Mouse (Mus musculus) liver, postnatal 0 days (tissue): ENCODE results near the gene Nsg2. TPM values are rescaled to one million over a fixed set of nuclear protein-coding genes. Genes with fewer than 3 reads are reported as not detected.
"Not testable (repeated sequence)": the region's sequence is repeated elsewhere in the genome, so short reads cannot be mapped to it uniquely, and the experiment has no call there.

Source experiments
- ATAC-seq: fragments of 200-750 bp; cut with Nextera tagmentation; 2 replicates; pipeline ENCODE4 v1.8.0; 2017; ENCODE audit warnings: mild to moderate bottlenecking, moderate library complexity
- DNase-seq: peaks from one replicate; pipeline ENCODE4 v3.0.0-alpha.2; 2016
- H3K27ac ChIP-seq: fragments of 300-500 bp; sonication (generic); 2 replicates; pipeline ENCODE4 v1.5.1; 2014; ENCODE audit warnings: antibody characterized with exemption, moderate library complexity, mild to moderate bottlenecking, low read depth
- H3K27me3 ChIP-seq: fragments of 300-500 bp; sonication (generic); 2 replicates; pipeline ENCODE4 v1.6.1; 2014; ENCODE audit warnings: low read length, control low read depth, mixed read lengths; ENCODE audit not compliant: insufficient read depth
- H3K36me3 ChIP-seq: fragments of 300-500 bp; sonication (generic); replicated peaks from 2 replicates; pipeline ENCODE4 v1.6.1; 2014; ENCODE audit warnings: mild to moderate bottlenecking, control low read depth, low read length, moderate library complexity, mixed read lengths; ENCODE audit not compliant: insufficient read depth
- H3K4me1 ChIP-seq: fragments of 300-500 bp; sonication (generic); 2 replicates; pipeline ENCODE4 v1.6.1; 2014; ENCODE audit warnings: antibody characterized with exemption, mild to moderate bottlenecking, control low read depth; ENCODE audit not compliant: insufficient read depth
- H3K4me2 ChIP-seq: fragments of 300-500 bp; sonication (generic); 2 replicates; pipeline ENCODE4 v1.6.1; 2014; ENCODE audit warnings: low read depth, mild to moderate bottlenecking, low read length, moderate library complexity, mixed read lengths
- H3K4me3 ChIP-seq: fragments of 300-500 bp; sonication (generic); 2 replicates; pipeline ENCODE4 v1.5.1; 2014; ENCODE audit warnings: low read depth, low read length
- H3K9ac ChIP-seq: fragments of 300-500 bp; sonication (generic); replicated peaks from 2 replicates; pipeline ENCODE4 v1.6.1; 2014; ENCODE audit warnings: mild to moderate bottlenecking, moderate library complexity
- H3K9me3 ChIP-seq: fragments of 300-500 bp; sonication (generic); 2 replicates; pipeline ENCODE4 v1.6.1; 2016; ENCODE audit warnings: mild to moderate bottlenecking, control low read depth, low read length, mixed read lengths
- CTCF ChIP-seq: sonication (generic); IDR thresholded peaks from 2 replicates; pipeline ENCODE4 v1.5.1; 2016; ENCODE audit warnings: antibody characterized with exemption, low read depth
- EP300 ChIP-seq: IDR thresholded peaks from 2 replicates; pipeline ENCODE4 v1.6.1; 2016; ENCODE audit warnings: antibody characterized with exemption, low read depth, mild to moderate bottlenecking
- WGBS: fragments of 180-500 bp; shearing (Covaris S2); extraction: QIAGEN DNeasy Blood & Tissue Kit; methylation state at CpG from one replicate; pipeline ENCODE4 v1.1.7; 2014; ENCODE audit not compliant: insufficient replicate concordance; 5-methylcytosine and 5-hydroxymethylcytosine counted together
- polyA plus RNA-seq: library from polyadenylated mRNA; unstranded; fragments of >200 nt; fragmentation: Nextera tagmentation; extraction: Ambion mirVana; gene quantifications from 2 replicates; pipeline ENCODE4 v1.2.1, GENCODE M21; 2015

Nsg2 gene
- polyA plus RNA-seq, 1 experiment from 2014 or later, result not detected

- no peak for ATAC-seq
- no peak overlapping the region for H3K4me3 ChIP-seq
Measured at GRCm38 (mm10) chr11:31992535-31992934, 7.7 kb upstream of the Nsg2 start.

DNA sequence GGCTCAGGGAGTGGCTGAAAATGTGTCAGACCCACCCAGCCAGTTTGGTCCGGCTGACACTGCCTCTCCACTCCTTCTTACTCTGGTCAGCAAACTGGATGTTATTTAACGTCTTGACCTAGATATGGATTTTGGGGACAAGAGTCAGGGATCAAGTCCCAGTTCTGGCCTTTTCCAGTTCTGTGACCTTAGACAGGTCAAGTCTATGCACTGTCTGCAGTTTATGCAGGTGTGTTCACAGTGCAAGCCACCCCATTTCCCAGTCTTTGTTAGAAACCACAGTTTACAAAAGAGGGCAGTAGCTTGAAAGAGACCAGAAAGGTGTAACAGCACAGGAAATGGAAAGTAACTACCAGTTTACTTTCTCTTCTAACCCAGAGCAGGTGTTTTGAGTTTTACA, 547 bp upstream of the Nsg2 start:
- H3K9ac ChIP-seq, result no peak overlapping the region
- H3K4me2 ChIP-seq, result no peak overlapping the region
- H3K4me3 ChIP-seq, result no peak overlapping the region
- WGBS, result 57% methylated on average over 2 of the region's 2 CpGs
- no peak for TF ChIP-seq CTCF
- no peak for TF ChIP-seq EP300
- no peaks in the 10 kb centered on the region for H3K4me1 ChIP-seq
- DNase-seq (no peak), ATAC-seq (no peak)
- H3K27me3 ChIP-seq, result peaks cover 6% of the 10 kb centered on the region; the same call in 1 of the 2 replicates
- no peaks in the 10 kb centered on the region for H3K9me3 ChIP-seq
- H3K36me3 ChIP-seq, result no peaks in the 10 kb centered on the region
- no peak overlapping the region for H3K27ac ChIP-seq

More at GRCm38 (mm10) chr11:31992535-31992934, 7.7 kb upstream of the Nsg2 start:
- no peak for TF ChIP-seq EP300
- TF ChIP-seq CTCF, result no peak
- no peaks in the 10 kb centered on the region for H3K4me1 ChIP-seq
- no peak overlapping the region for H3K27ac ChIP-seq
- H3K4me2 ChIP-seq, result no peak overlapping the region
- 80% methylated on average over 3 of the region's 3 CpGs for WGBS
- H3K9me3 ChIP-seq, result no peaks in the 10 kb centered on the region
- no peak overlapping the region for H3K9ac ChIP-seq
- H3K36me3 ChIP-seq, result no peaks in the 10 kb centered on the region
- no peaks in the 10 kb centered on the region for H3K27me3 ChIP-seq
- DNase-seq, result no peak

GRCm38 (mm10) chr11:32001181-32001910, 1.1 kb downstream of the Nsg2 start:
- DNase-seq, result no peak
- no peak for ATAC-seq
- no peaks in the 10 kb centered on the region for H3K9me3 ChIP-seq
- H3K4me3 ChIP-seq, result no peak overlapping the region
- no peak overlapping the region for H3K4me2 ChIP-seq
- H3K27ac ChIP-seq, result no peak overlapping the region
- TF ChIP-seq CTCF (no peak), EP300 (no peak)
- peaks cover 6% of the 10 kb centered on the region; the same call in 1 of the 2 replicates for H3K27me3 ChIP-seq
- 13% methylated on average over 11 of the region's 11 CpGs for WGBS
- H3K9ac ChIP-seq, result no peak overlapping the region
- no peaks in the 10 kb centered on the region for H3K36me3 ChIP-seq
- no peaks in the 10 kb centered on the region for H3K4me1 ChIP-seq

- WGBS, result 6% methylated on average over 5 of the region's 5 CpGs
- no peak for TF ChIP-seq EP300
- no peak for TF ChIP-seq CTCF
- peaks cover 6% of the 10 kb centered on the region; the same call in 1 of the 2 replicates for H3K27me3 ChIP-seq
- H3K4me2 ChIP-seq, result no peak overlapping the region
- no peak overlapping the region for H3K27ac ChIP-seq
- no peaks in the 10 kb centered on the region for H3K4me1 ChIP-seq
- ATAC-seq (no peak), DNase-seq (no peak)
- no peaks in the 10 kb centered on the region for H3K36me3 ChIP-seq
- H3K4me3 ChIP-seq, result no peak overlapping the region
- H3K9ac ChIP-seq, result no peak overlapping the region
- peaks cover 8% of the 10 kb centered on the region; the same call in 1 of the 2 replicates for H3K9me3 ChIP-seq
Measured at GRCm38 (mm10) chr11:32002670-32003072, 2.4 kb downstream of the Nsg2 start.

GRCm38 (mm10) chr11:32008049-32008448, 7.8 kb downstream of the Nsg2 start:
- not testable (repeated sequence) for DNase-seq, H3K9ac ChIP-seq, H3K4me3 ChIP-seq, H3K36me3 ChIP-seq, H3K27me3 ChIP-seq, H3K4me1 ChIP-seq, H3K9me3 ChIP-seq, ATAC-seq, H3K4me2 ChIP-seq, H3K27ac ChIP-seq
- 74% methylated on average over 3 of the region's 3 CpGs for WGBS

DNA sequence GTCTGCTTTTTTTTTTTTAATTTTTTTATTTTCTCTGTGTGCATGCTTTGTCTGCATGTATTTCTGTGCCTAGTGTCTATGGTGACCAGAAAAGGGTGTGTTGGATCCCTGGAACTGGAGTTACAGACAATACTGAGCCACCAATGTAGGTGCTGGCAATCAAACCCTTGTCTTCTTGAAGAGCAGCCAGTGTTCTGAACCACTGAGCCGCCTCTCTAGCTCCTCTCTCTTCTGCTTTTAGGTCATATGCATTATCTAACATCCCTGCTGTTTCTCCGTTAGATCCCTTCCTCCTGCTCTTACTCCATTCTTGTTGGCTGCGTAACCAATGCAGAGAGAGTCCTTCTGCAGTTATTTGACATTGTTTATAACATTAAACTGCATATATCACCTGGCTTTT, 8.6 kb downstream of the Nsg2 start:
- 62% methylated on average over 3 of the region's 3 CpGs for WGBS
- no peak for DNase-seq
- H3K27ac ChIP-seq, result no peak overlapping the region
- H3K36me3 ChIP-seq, result no peaks in the 10 kb centered on the region
- H3K9me3 ChIP-seq, result peaks cover 8% of the 10 kb centered on the region; the same call in 1 of the 2 replicates
- 0 out of 2 replicates have a peak, but pooled peaks cover 3% of the 10 kb centered on the region for H3K4me1 ChIP-seq
- no peak for TF ChIP-seq CTCF
- TF ChIP-seq EP300, result no peak
- H3K27me3 ChIP-seq, result no peaks in the 10 kb centered on the region
- no peak overlapping the region for H3K4me3 ChIP-seq
- ATAC-seq, result no peak
- H3K9ac ChIP-seq, result no peak overlapping the region
- no peak overlapping the region for H3K4me2 ChIP-seq
